Mouse (Mus musculus) left cerebral cortex, postnatal 14 days (tissue): ENCODE data around the gene Chst8. TPM values are rescaled to one million over a fixed set of nuclear protein-coding genes. Genes with fewer than 3 reads are reported as not detected.
A peak's percentile ranks its signal among the peaks of the same experiment; 100 is the strongest.

ENCODE experiments used
- DNase-seq, 2 experiments: peaks; one replicate each; pipeline ENCODE4 v3.0.0; 2021 to 2022; ENCODE audit warnings: low spot score in 2 of 2, mixed read lengths in 1 of 2
- intact Hi-C: fragments of 180-260 bp; cut with DNase I; formaldehyde crosslinking; loops from one replicate; pipeline ENCODE4 v1.15.1; 2025
- total RNA-seq, 2 experiments: library from RNA; stranded (reverse); gene quantifications; 2 replicates each; pipeline ENCODE4 v1.2.3; 2021

Gene Chst8
- total RNA-seq, 2 experiments from 2014 or later = 16.5 to 24.5 TPM

GRCm38 (mm10) chr7:34652751-34653502, 159.6 kb downstream of the Chst8 start:
- intact Hi-C loops = no loop called here
- no peak for DNase-seq

- intact Hi-C loops = no loop called here
- DNase-seq = no peak
These were observed 161.1 kb downstream of the Chst8 start for GRCm38 (mm10) chr7:34651381-34651780.

- peak in 1 of 2 experiments; percentile 47 for DNase-seq
- intact Hi-C loops = no loop called here
These were observed 165.5 kb downstream of the Chst8 start for GRCm38 (mm10) chr7:34647052-34647451.

GRCm38 (mm10) chr7:34646144-34646795, 166.2 kb downstream of the Chst8 start:
- intact Hi-C loops = no loop called here

GRCm38 (mm10) chr7:34645623-34646022, 166.9 kb downstream of the Chst8 start:
- intact Hi-C loops = no loop called here
- no peak for DNase-seq

More at GRCm38 (mm10) chr7:34646144-34646795, 166.2 kb downstream of the Chst8 start:
- DNase-seq = no peak

- intact Hi-C loops = no loop called here
- no peak for DNase-seq
These were observed 167.9 kb downstream of the Chst8 start for GRCm38 (mm10) chr7:34644591-34644990.

- DNase-seq = no peak
- intact Hi-C loops = no loop called here
These were observed 169.2 kb downstream of the Chst8 start for GRCm38 (mm10) chr7:34643329-34643728.

GRCm38 (mm10) chr7:34641968-34642367, 170.5 kb downstream of the Chst8 start:
- intact Hi-C loops = no loop called here

GRCm38 (mm10) chr7:34639798-34640197, 172.7 kb downstream of the Chst8 start:
- intact Hi-C loops = no loop called here
- DNase-seq = no peak

More at GRCm38 (mm10) chr7:34641968-34642367, 170.5 kb downstream of the Chst8 start:
- no peak for DNase-seq

GRCm38 (mm10) chr7:34636661-34637060, 175.8 kb downstream of the Chst8 start:
- intact Hi-C loops = no loop called here
- DNase-seq = no peak

GRCm38 (mm10) chr7:34632966-34633742, 179.4 kb downstream of the Chst8 start:
- no peak for DNase-seq
- intact Hi-C loops = no loop called here

- intact Hi-C loops = no loop called here
- DNase-seq = peak; percentile 40 to 45
These were observed 182.1 kb downstream of the Chst8 start for GRCm38 (mm10) chr7:34630211-34631085.

GRCm38 (mm10) chr7:34629702-34630210, 182.8 kb downstream of the Chst8 start:
- intact Hi-C loops = no loop called here

More at GRCm38 (mm10) chr7:34629702-34630210, 182.8 kb downstream of the Chst8 start:
- DNase-seq = no peak

Other genes with a start within 250 kb of the Chst8 start
- 10 to 100 TPM; 16.0 to 16.2 TPM for gene Kctd15, start 156.0 kb downstream of the Chst8 start, total RNA-seq
- gene Pepd, start 99.7 kb upstream of the Chst8 start, total RNA-seq = 10 to 100 TPM; 27.7 to 31.5 TPM
- gene Cebpg, start 243.9 kb upstream of the Chst8 start, total RNA-seq = 10 to 100 TPM; 27.0 to 31.4 TPM